Mouse (Mus musculus) megakaryocyte, embryonic 14.5 days (primary cell): ENCODE data around the gene Sdsl. TPM values are rescaled to one million over a fixed set of nuclear protein-coding genes. Genes with fewer than 3 reads are reported as not detected.

Source experiments
- H3K27me3 ChIP-seq: replicated peaks from 2 replicates; pipeline ENCODE3; 2012; ENCODE audit warnings: inconsistent platforms
- H3K36me3 ChIP-seq: replicated peaks from 2 replicates; pipeline ENCODE3; 2012; ENCODE audit warnings: low read length, inconsistent platforms, mixed read lengths
- H3K4me1 ChIP-seq: 2 replicates; pipeline ENCODE4 v1.6.1; 2012; ENCODE audit warnings: inconsistent platforms
- H3K4me3 ChIP-seq: replicated peaks from 2 replicates; pipeline ENCODE3; 2012; ENCODE audit warnings: moderate library complexity, mild to moderate bottlenecking, inconsistent platforms
- H3K9me3 ChIP-seq: 2 replicates; pipeline ENCODE4 v1.6.1; 2012; ENCODE audit warnings: inconsistent platforms
- FLI1 ChIP-seq: IDR thresholded peaks from 2 replicates; pipeline ENCODE4 v1.6.1; 2012; ENCODE audit warnings: low read length, inconsistent platforms, mixed read lengths
- GATA1 ChIP-seq: IDR thresholded peaks from 3 replicates; pipeline ENCODE4 v1.6.1; 2012; ENCODE audit warnings: mixed read lengths, low read length, inconsistent platforms, borderline replicate concordance
- polyA plus RNA-seq: library from polyadenylated mRNA; stranded (reverse); fragments of >175 nt; gene quantifications from 2 replicates; pipeline ENCODE4 v1.2.3, GENCODE M21; 2012; ENCODE audit warnings: low replicate concordance; ENCODE audit not compliant: insufficient read depth

Sdsl gene
- polyA plus RNA-seq, 1 experiment, result 1.3 TPM

GRCm38 (mm10) chr5:120424657-120425056 is 48.0 kb downstream of the Sdsl start:
- Histone ChIP-seq H3K27me3 (peaks cover 80% of the 10 kb centered on the region), H3K4me3 (no peak overlapping the region), H3K4me1 (no peaks in the 10 kb centered on the region), H3K9me3 (no peaks in the 10 kb centered on the region), H3K36me3 (no peaks in the 10 kb centered on the region)
- TF ChIP-seq GATA1 (no peak), FLI1 (no peak)

- TF ChIP-seq FLI1, result no peak
- no peak for TF ChIP-seq GATA1
- no peak overlapping the region for H3K4me3 ChIP-seq
- no peaks in the 10 kb centered on the region for H3K36me3 ChIP-seq
- no peaks in the 10 kb centered on the region for H3K4me1 ChIP-seq
- peaks cover 80% of the 10 kb centered on the region for H3K27me3 ChIP-seq
- H3K9me3 ChIP-seq, result no peaks in the 10 kb centered on the region
Measured at GRCm38 (mm10) chr5:120424039-120424438, 48.6 kb downstream of the Sdsl start.

- Histone ChIP-seq H3K9me3 (no peaks in the 10 kb centered on the region), H3K36me3 (no peaks in the 10 kb centered on the region), H3K4me1 (no peaks in the 10 kb centered on the region), H3K27me3 (peaks cover 69% of the 10 kb centered on the region), H3K4me3 (no peak overlapping the region)
- no peak for TF ChIP-seq GATA1
- TF ChIP-seq FLI1, result no peak
Measured at GRCm38 (mm10) chr5:120420106-120420505, 52.5 kb downstream of the Sdsl start.

- Histone ChIP-seq H3K27me3 (peaks cover 72% of the 10 kb centered on the region), H3K36me3 (no peaks in the 10 kb centered on the region), H3K4me1 (no peaks in the 10 kb centered on the region), H3K4me3 (no peak overlapping the region), H3K9me3 (peaks cover 21% of the 10 kb centered on the region)
- no peak for TF ChIP-seq GATA1
Measured at GRCm38 (mm10) chr5:120413436-120413835, 59.2 kb downstream of the Sdsl start.

DNA sequence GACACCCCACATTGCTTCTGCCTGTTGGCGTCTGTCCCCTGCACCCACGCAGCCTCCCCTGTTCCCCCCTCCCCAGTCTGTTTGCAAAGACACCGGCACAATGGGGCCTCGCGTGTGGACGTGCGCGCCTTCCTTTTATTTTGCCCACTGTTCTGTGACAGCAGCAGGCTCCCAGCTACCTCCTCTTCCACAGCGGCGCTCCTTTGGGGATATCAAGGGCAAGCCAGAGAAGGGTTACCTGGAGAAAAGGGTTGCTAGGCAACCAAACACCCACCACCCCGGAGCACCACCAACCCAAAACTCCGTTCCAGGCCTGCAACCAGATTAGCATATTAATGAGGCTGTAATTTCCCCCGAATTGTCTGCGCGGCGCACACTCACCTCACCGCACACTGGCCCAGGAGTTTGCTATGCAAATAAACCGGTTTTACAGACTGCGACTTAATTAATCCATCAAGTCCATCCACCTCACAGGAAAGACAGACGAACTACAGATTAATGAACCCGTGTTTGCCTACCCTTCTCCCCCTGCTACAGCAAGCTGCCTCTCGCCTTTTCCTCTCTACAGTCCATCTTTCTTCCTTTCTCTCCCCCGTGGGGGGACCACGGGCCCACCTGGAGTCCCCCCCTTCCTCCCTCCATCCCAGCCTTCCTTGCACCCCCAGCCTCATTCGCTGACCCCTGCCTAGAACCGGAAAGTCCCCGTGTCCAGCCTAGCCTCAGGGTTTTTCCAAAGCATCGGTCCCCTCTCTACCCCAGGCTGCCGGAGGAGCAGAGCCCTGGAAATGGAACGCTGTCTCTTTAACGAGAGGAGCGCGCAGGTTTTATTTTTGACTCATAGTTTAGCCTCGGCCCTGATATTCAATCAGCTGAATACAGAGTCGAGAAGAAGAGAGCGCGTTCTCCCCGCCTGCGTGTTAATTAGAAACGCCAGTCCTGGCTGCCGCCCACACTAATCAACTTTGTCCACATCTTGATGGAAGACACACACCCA is 62.9 kb downstream of the Sdsl start:
- no peaks in the 10 kb centered on the region for H3K36me3 ChIP-seq
- TF ChIP-seq GATA1, result no peak
- no peak for TF ChIP-seq FLI1
- peaks cover 65% of the 10 kb centered on the region for H3K27me3 ChIP-seq
- H3K4me1 ChIP-seq, result no peaks in the 10 kb centered on the region
- no peak overlapping the region for H3K4me3 ChIP-seq
- H3K9me3 ChIP-seq, result peaks cover 21% of the 10 kb centered on the region

DNA sequence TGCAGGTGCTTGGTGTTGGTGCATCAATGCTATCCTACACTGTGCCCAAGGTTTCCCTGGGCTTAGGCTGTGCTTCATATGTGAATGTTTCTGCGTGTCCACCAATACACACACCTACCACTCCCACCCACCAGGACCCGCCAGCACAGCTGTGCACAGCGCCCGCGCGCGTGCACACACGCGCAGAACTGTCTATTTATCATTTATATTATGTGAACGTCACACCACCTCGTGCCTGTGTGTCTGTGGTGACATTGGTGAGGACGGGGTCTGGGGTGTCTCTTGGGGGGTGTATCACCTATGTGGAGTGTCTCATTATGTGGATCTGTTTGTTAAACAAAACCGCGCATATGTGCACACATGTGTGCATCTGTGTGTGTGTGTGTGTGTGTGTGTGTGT is 63.7 kb downstream of the Sdsl start:
- TF ChIP-seq GATA1, result no peak
- TF ChIP-seq FLI1, result no peak
- Histone ChIP-seq H3K4me1 (no peaks in the 10 kb centered on the region), H3K27me3 (peaks cover 64% of the 10 kb centered on the region), H3K9me3 (peaks cover 15% of the 10 kb centered on the region), H3K4me3 (no peak overlapping the region), H3K36me3 (no peaks in the 10 kb centered on the region)

Other genes starting within 250 kb of the Sdsl start
- not detected in 2 replicates for gene Lhx5, start 41.1 kb downstream of the Sdsl start, polyA plus RNA-seq
- gene Sds, start 3.7 kb upstream of the Sdsl start, polyA plus RNA-seq, result not detected in 2 replicates
- gene Plbd2, start 30.8 kb upstream of the Sdsl start, polyA plus RNA-seq, result 17.5 and 24.3 TPM in 2 replicates
- 3.0 and 5.3 TPM in 2 replicates for gene Slc8b1, start 38.4 kb upstream of the Sdsl start, polyA plus RNA-seq
- gene Tpcn1, start 115.9 kb upstream of the Sdsl start, polyA plus RNA-seq, result 68.6 and 71.5 TPM in 2 replicates
- 0.94 and 5.8 TPM in 2 replicates for gene Iqcd, start 116.2 kb upstream of the Sdsl start, polyA plus RNA-seq
- gene Rita1, start 139.8 kb upstream of the Sdsl start, polyA plus RNA-seq, result 30.9 and 35.5 TPM in 2 replicates
- gene Ddx54, start 139.9 kb upstream of the Sdsl start, polyA plus RNA-seq, result 23.6 and 74.7 TPM in 2 replicates
- not detected in 2 replicates for gene Cfap73, start 161.4 kb upstream of the Sdsl start, polyA plus RNA-seq
- gene Rasal1, start 176.0 kb upstream of the Sdsl start, polyA plus RNA-seq, result 13.3 and 20.9 TPM in 2 replicates
- not detected in 2 replicates for gene Dtx1, start 239.1 kb upstream of the Sdsl start, polyA plus RNA-seq